Mouse (Mus musculus): Measurements from ENCODE around the gene Endog.

DNA sequence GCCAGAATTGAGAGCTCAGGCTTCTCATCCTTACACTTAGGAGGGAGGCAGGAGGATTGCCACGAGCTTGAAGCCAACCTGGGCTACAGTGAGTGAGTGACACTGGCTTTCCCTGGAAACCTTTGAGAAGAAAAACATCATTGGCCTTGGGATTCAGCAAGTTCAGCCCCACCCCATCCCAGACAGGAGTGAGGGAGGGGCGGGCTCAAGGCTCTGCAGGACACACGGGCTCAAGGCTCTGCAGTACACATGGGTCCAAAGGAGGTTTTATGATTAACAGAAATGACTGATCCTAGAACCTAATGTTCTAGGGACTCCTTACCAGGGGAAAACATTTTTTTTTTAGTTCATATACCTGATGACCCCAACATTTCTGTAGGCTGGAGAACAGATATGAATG, 12.4 kb downstream of the Endog start:
- TF ChIP-seq POLR2A (IDR thresholded peaks at IDR 0.05; ENCODE audit: extremely low read depth, insufficient read depth, low read length): no peak
- TF ChIP-seq CTCF (IDR thresholded peaks at IDR 0.05; ENCODE audit: low read depth, low read length): no peak

Data from liver, adult 2 months (tissue).